Mouse (Mus musculus): Measurements from ENCODE around the gene Immp2l. TPM values are rescaled to one million over a fixed set of nuclear protein-coding genes. Genes with fewer than 3 reads are reported as not detected.

Immp2l gene
- 13.4 and 18.5 TPM in 2 replicates for polyA plus RNA-seq (2014; fragmentation: Nextera tagmentation; extraction: Ambion mirVana)

- Histone ChIP-seq H3K27ac (ENCODE audit: low read length) (peak within 1 kb of the TSS; percentile 27), H3K4me1 (ENCODE audit: control insufficient read depth, insufficient read depth, low read length) (0 out of 2 replicates have a peak, but pooled peaks cover 5% of the 10 kb centered on the region), H3K27me3 (ENCODE audit: control insufficient read depth, insufficient read depth, low read length) (no peaks in the 10 kb centered on the region), H3K9ac (replicated peaks; ENCODE audit: low read depth, low read length) (peak within 1 kb of the TSS; percentile 74), H3K36me3 (ENCODE audit: control insufficient read depth, insufficient read depth, low read length) (no peaks in the 10 kb centered on the region), H3K4me2 (replicated peaks; ENCODE audit: low read depth, low read length) (peak within 1 kb of the TSS; percentile 80), H3K4me3 (ENCODE audit: low read depth, low read length) (peak within 1 kb of the TSS; percentile 73), H3K9me3 (ENCODE audit: control insufficient read depth, low read depth, low read length) (no peaks in the 10 kb centered on the region)
- peak; percentile 96 for ATAC-seq (ENCODE audit: insufficient number of reproducible peaks, insufficient read depth, low FRiP score, low read depth)
- 4% methylated on average over 52 of the region's 68 CpGs for WGBS
Observed at GRCm38 (mm10) chr12:41023511-41024421, at the start of gene Immp2l. Gene Immp2l, plus strand, starts transcription at chr12:41024090.

- Histone ChIP-seq H3K4me1 (ENCODE audit: control insufficient read depth, insufficient read depth, low read length) (no peaks in the 10 kb centered on the region), H3K27me3 (ENCODE audit: control insufficient read depth, insufficient read depth, low read length) (no peaks in the 10 kb centered on the region), H3K27ac (ENCODE audit: low read length) (no peak overlapping the region), H3K4me3 (ENCODE audit: low read depth, low read length) (no peak overlapping the region), H3K4me2 (replicated peaks; ENCODE audit: low read depth, low read length) (no peak overlapping the region), H3K9ac (replicated peaks; ENCODE audit: low read depth, low read length) (no peak overlapping the region), H3K36me3 (ENCODE audit: control insufficient read depth, insufficient read depth, low read length) (no peaks in the 10 kb centered on the region), H3K9me3 (ENCODE audit: control insufficient read depth, low read depth, low read length) (no peaks in the 10 kb centered on the region)
- 86% methylated on average over 2 of the region's 2 CpGs for WGBS
- no peak for ATAC-seq (ENCODE audit: insufficient number of reproducible peaks, insufficient read depth, low FRiP score, low read depth)
Observed at GRCm38 (mm10) chr12:40978719-40979500, 45.0 kb upstream of the Immp2l start.

GRCm38 (mm10) chr12:40979716-40980115 is 44.2 kb upstream of the Immp2l start:
- no peaks in the 10 kb centered on the region for H3K27me3 ChIP-seq (ENCODE audit: control insufficient read depth, insufficient read depth, low read length)
- no peaks in the 10 kb centered on the region for H3K9me3 ChIP-seq (ENCODE audit: control insufficient read depth, low read depth, low read length)
- H3K27ac ChIP-seq (ENCODE audit: low read length), result no peak overlapping the region
- no peak overlapping the region for H3K4me2 ChIP-seq (replicated peaks; ENCODE audit: low read depth, low read length)
- no peak overlapping the region for H3K4me3 ChIP-seq (ENCODE audit: low read depth, low read length)
- H3K4me1 ChIP-seq (ENCODE audit: control insufficient read depth, insufficient read depth, low read length), result no peaks in the 10 kb centered on the region
- no peak for ATAC-seq (ENCODE audit: insufficient number of reproducible peaks, insufficient read depth, low FRiP score, low read depth)
- no peaks in the 10 kb centered on the region for H3K36me3 ChIP-seq (ENCODE audit: control insufficient read depth, insufficient read depth, low read length)
- no peak overlapping the region for H3K9ac ChIP-seq (replicated peaks; ENCODE audit: low read depth, low read length)
- WGBS, result 85% methylated on average over 4 of the region's 4 CpGs

GRCm38 (mm10) chr12:40980160-40980559 is 43.7 kb upstream of the Immp2l start:
- Histone ChIP-seq H3K4me3 (ENCODE audit: low read depth, low read length) (no peak overlapping the region), H3K27me3 (ENCODE audit: control insufficient read depth, insufficient read depth, low read length) (no peaks in the 10 kb centered on the region), H3K4me1 (ENCODE audit: control insufficient read depth, insufficient read depth, low read length) (no peaks in the 10 kb centered on the region), H3K9ac (replicated peaks; ENCODE audit: low read depth, low read length) (no peak overlapping the region), H3K36me3 (ENCODE audit: control insufficient read depth, insufficient read depth, low read length) (no peaks in the 10 kb centered on the region), H3K9me3 (ENCODE audit: control insufficient read depth, low read depth, low read length) (no peaks in the 10 kb centered on the region), H3K4me2 (replicated peaks; ENCODE audit: low read depth, low read length) (no peak overlapping the region), H3K27ac (ENCODE audit: low read length) (no peak overlapping the region)
- ATAC-seq (ENCODE audit: insufficient number of reproducible peaks, insufficient read depth, low FRiP score, low read depth), result no peak
- 80% methylated on average over 3 of the region's 3 CpGs for WGBS

GRCm38 (mm10) chr12:40983021-40983420 is 40.9 kb upstream of the Immp2l start:
- 63% methylated on average over 1 of the region's 1 CpGs for WGBS
- no peak for ATAC-seq (ENCODE audit: insufficient number of reproducible peaks, insufficient read depth, low FRiP score, low read depth)

GRCm38 (mm10) chr12:40984735-40985134 is 39.2 kb upstream of the Immp2l start:
- no peaks in the 10 kb centered on the region for H3K27me3 ChIP-seq (ENCODE audit: control insufficient read depth, insufficient read depth, low read length)
- H3K4me2 ChIP-seq (replicated peaks; ENCODE audit: low read depth, low read length), result no peak overlapping the region
- H3K36me3 ChIP-seq (ENCODE audit: control insufficient read depth, insufficient read depth, low read length), result no peaks in the 10 kb centered on the region
- no peak for ATAC-seq (ENCODE audit: insufficient number of reproducible peaks, insufficient read depth, low FRiP score, low read depth)
- H3K9me3 ChIP-seq (ENCODE audit: control insufficient read depth, low read depth, low read length), result no peaks in the 10 kb centered on the region
- H3K9ac ChIP-seq (replicated peaks; ENCODE audit: low read depth, low read length), result no peak overlapping the region
- 26% methylated on average over 4 of the region's 4 CpGs for WGBS
- no peaks in the 10 kb centered on the region for H3K4me1 ChIP-seq (ENCODE audit: control insufficient read depth, insufficient read depth, low read length)
- no peak overlapping the region for H3K4me3 ChIP-seq (ENCODE audit: low read depth, low read length)
- no peak overlapping the region for H3K27ac ChIP-seq (ENCODE audit: low read length)

More at GRCm38 (mm10) chr12:40983021-40983420, 40.9 kb upstream of the Immp2l start:
- Histone ChIP-seq H3K4me3 (ENCODE audit: low read depth, low read length) (no peak overlapping the region), H3K27ac (ENCODE audit: low read length) (no peak overlapping the region), H3K36me3 (ENCODE audit: control insufficient read depth, insufficient read depth, low read length) (no peaks in the 10 kb centered on the region), H3K9ac (replicated peaks; ENCODE audit: low read depth, low read length) (no peak overlapping the region), H3K9me3 (ENCODE audit: control insufficient read depth, low read depth, low read length) (no peaks in the 10 kb centered on the region), H3K27me3 (ENCODE audit: control insufficient read depth, insufficient read depth, low read length) (no peaks in the 10 kb centered on the region), H3K4me2 (replicated peaks; ENCODE audit: low read depth, low read length) (no peak overlapping the region), H3K4me1 (ENCODE audit: control insufficient read depth, insufficient read depth, low read length) (no peaks in the 10 kb centered on the region)

GRCm38 (mm10) chr12:40985791-40986190 is 38.1 kb upstream of the Immp2l start:
- Histone ChIP-seq H3K27me3 (ENCODE audit: control insufficient read depth, insufficient read depth, low read length) (no peaks in the 10 kb centered on the region), H3K4me1 (ENCODE audit: control insufficient read depth, insufficient read depth, low read length) (no peaks in the 10 kb centered on the region), H3K36me3 (ENCODE audit: control insufficient read depth, insufficient read depth, low read length) (no peaks in the 10 kb centered on the region), H3K4me3 (ENCODE audit: low read depth, low read length) (no peak overlapping the region), H3K4me2 (replicated peaks; ENCODE audit: low read depth, low read length) (no peak overlapping the region), H3K9ac (replicated peaks; ENCODE audit: low read depth, low read length) (no peak overlapping the region), H3K27ac (ENCODE audit: low read length) (no peak overlapping the region), H3K9me3 (ENCODE audit: control insufficient read depth, low read depth, low read length) (no peaks in the 10 kb centered on the region)
- WGBS, result 66% methylated on average over 4 of the region's 4 CpGs
- ATAC-seq (ENCODE audit: insufficient number of reproducible peaks, insufficient read depth, low FRiP score, low read depth), result no peak

GRCm38 (mm10) chr12:40988311-40989065 is 35.4 kb upstream of the Immp2l start:
- H3K9me3 ChIP-seq (ENCODE audit: control insufficient read depth, low read depth, low read length), result no peaks in the 10 kb centered on the region
- no peak overlapping the region for H3K27ac ChIP-seq (ENCODE audit: low read length)
- no peak overlapping the region for H3K4me3 ChIP-seq (ENCODE audit: low read depth, low read length)
- H3K4me1 ChIP-seq (ENCODE audit: control insufficient read depth, insufficient read depth, low read length), result no peaks in the 10 kb centered on the region
- WGBS, result 87% methylated on average over 9 of the region's 9 CpGs
- H3K4me2 ChIP-seq (replicated peaks; ENCODE audit: low read depth, low read length), result no peak overlapping the region
- H3K36me3 ChIP-seq (ENCODE audit: control insufficient read depth, insufficient read depth, low read length), result no peaks in the 10 kb centered on the region
- H3K27me3 ChIP-seq (ENCODE audit: control insufficient read depth, insufficient read depth, low read length), result no peaks in the 10 kb centered on the region
- H3K9ac ChIP-seq (replicated peaks; ENCODE audit: low read depth, low read length), result no peak overlapping the region
- ATAC-seq (ENCODE audit: insufficient number of reproducible peaks, insufficient read depth, low FRiP score, low read depth), result no peak

Data from stomach, embryonic 14.5 days (tissue).